ENCODE assay signal across 11 mouse cellular contexts in genomic region chr17:35157661-35158175, GRCm38 (mm10). TPM values are rescaled to one million over a fixed set of nuclear protein-coding genes. Genes with fewer than 3 reads are reported as not detected.
"Had no signal": no experiment of that assay in that cellular context is flagged by ENCODE, and none has a peak within 500 bp of the region (broad histone marks: within the 10 kb centered on the region; RNA-seq: fewer than 3 reads in every experiment).

No protein-coding gene starts in this region.

- H3K27me3 ChIP-seq: liver, embryonic 13.5 days had no signal

- H3K27ac ChIP-seq: left cerebral cortex, adult 2 months; liver, embryonic 13.5 days had no signal

- H3K9ac ChIP-seq: liver, embryonic 13.5 days had no signal

- DNase-seq: kidney, postnatal 36 days; layer of hippocampus, postnatal 36 days; liver, embryonic 13.5 days; lung, adult 2 months; lung, postnatal 14 days; midbrain, embryonic 14.5 days; thymus, adult 18-20 months; thymus, postnatal 36 days had no signal

- H3K9me3 ChIP-seq: liver, embryonic 13.5 days had no signal

- H3K4me2 ChIP-seq: liver, embryonic 13.5 days; midbrain, embryonic 11.5 days had no signal

- H3K4me3 ChIP-seq: left cerebral cortex, adult 2 months; liver, embryonic 13.5 days had no signal

RNA-seq across cellular contexts. Expression of gene Apom, which starts 25.9 kb away (rescaled TPM):
- polyA plus RNA-seq: midbrain, postnatal 0 days had no signal
